33 mouse cellular contexts compared by ENCODE assay signal in genomic region chr1:171620091-171620490, GRCm38 (mm10). TPM values are rescaled to one million over a fixed set of nuclear protein-coding genes. Genes with fewer than 3 reads are reported as not detected.
"Had no signal": no experiment of that assay in that cellular context is flagged by ENCODE, and none has a peak within 500 bp of the region (broad histone marks: within the 10 kb centered on the region; RNA-seq: fewer than 3 reads in every experiment).

No protein-coding gene starts in this region.

- H3K4me1 ChIP-seq: heart, embryonic 13.5 days; heart, embryonic 15.5 days; hindbrain, embryonic 13.5 days; hindbrain, embryonic 15.5 days; limb, embryonic 13.5 days; limb, embryonic 15.5 days; liver, embryonic 12.5 days had no signal

- ATAC-seq: hindbrain, postnatal 0 days; intestine, embryonic 16.5 days; liver, embryonic 12.5 days had no signal

- H3K36me3 ChIP-seq: heart, embryonic 13.5 days; heart, embryonic 15.5 days; hindbrain, embryonic 13.5 days; hindbrain, embryonic 15.5 days; kidney, embryonic 15.5 days; limb, embryonic 13.5 days; limb, embryonic 15.5 days; liver, embryonic 12.5 days had no signal

- H3K27me3 ChIP-seq: heart, embryonic 13.5 days; heart, embryonic 15.5 days; hindbrain, embryonic 13.5 days; hindbrain, embryonic 15.5 days; kidney, embryonic 15.5 days; limb, embryonic 13.5 days; limb, embryonic 15.5 days; liver, embryonic 12.5 days had no signal

- H3K4me3 ChIP-seq: heart, embryonic 13.5 days; heart, embryonic 15.5 days; hindbrain, embryonic 13.5 days; hindbrain, embryonic 15.5 days; kidney, embryonic 15.5 days; limb, embryonic 13.5 days; limb, embryonic 15.5 days; liver, embryonic 12.5 days had no signal

- DNase-seq: gastrocnemius, postnatal 14 days; gastrocnemius, postnatal 36 days; heart, adult 18-20 months; heart, postnatal 14 days; heart, postnatal 36 days; kidney, adult 11 months; kidney, adult 2 months; kidney, adult 9 months; kidney, postnatal 14 days; kidney, postnatal 36 days; left cerebral cortex, postnatal 4 days had no signal

- H3K27ac ChIP-seq: heart, embryonic 13.5 days; heart, embryonic 15.5 days; hindbrain, embryonic 13.5 days; hindbrain, embryonic 15.5 days; hindbrain, postnatal 0 days; kidney, embryonic 15.5 days; kidney, postnatal 0 days; limb, embryonic 13.5 days; limb, embryonic 15.5 days; liver, embryonic 12.5 days; liver, embryonic 14.5 days had no signal

- H3K9me3 ChIP-seq: heart, embryonic 15.5 days; hindbrain, embryonic 13.5 days; hindbrain, embryonic 15.5 days; kidney, embryonic 15.5 days; limb, embryonic 13.5 days; limb, embryonic 15.5 days; liver, embryonic 12.5 days had no signal

RNA-seq across cellular contexts. Expression of gene Ly9, which starts 12.9 kb away (rescaled TPM):
- total RNA-seq: left cerebral cortex, postnatal 10 days; left cerebral cortex, postnatal 25 days had no signal
- polyA plus RNA-seq: heart, embryonic 11.5 days; hindbrain, embryonic 11.5 days; hindbrain, postnatal 0 days; limb, embryonic 11.5 days had no signal

RNA-seq across cellular contexts. Expression of gene Slamf7, which starts 32.7 kb away (rescaled TPM):
- total RNA-seq: gastrocnemius, adult 18-20 months; gastrocnemius, postnatal 14 days; hindbrain, postnatal 0 days; layer of hippocampus, adult 18-20 months; layer of hippocampus, postnatal 10 days; layer of hippocampus, postnatal 25 days; left cerebral cortex, postnatal 25 days; left cerebral cortex, postnatal 4 days had no signal
- polyA plus RNA-seq: heart, embryonic 11.5 days; heart, embryonic 13.5 days; hindbrain, embryonic 11.5 days; hindbrain, embryonic 13.5 days; hindbrain, embryonic 15.5 days; hindbrain, postnatal 0 days; intestine, embryonic 14.5 days; kidney, postnatal 0 days; limb, embryonic 11.5 days; liver, embryonic 12.5 days had no signal
